Mouse (Mus musculus): Measurements from ENCODE around the gene Kcnh2. TPM values are rescaled to one million over a fixed set of nuclear protein-coding genes. Genes with fewer than 3 reads are reported as not detected.

Kcnh2 gene
- polyA plus RNA-seq, 1 experiment from 2014 or later: 0.12 TPM

- TF ChIP-seq CTCF (IDR thresholded peaks at IDR 0.05): no peak
- POLR2A ChIA-PET: no interaction called here
- no peak for ATAC-seq
- DNase-seq (ENCODE audit: low read depth, low spot score): no peak
- H3K27me3 ChIP-seq: no peaks in the 10 kb centered on the region
- in situ Hi-C loops (cut with MboI; ENCODE audit: low pct_unique_long_range_greater_than_20kb): no loop called here
- CTCF ChIA-PET: interaction anchor here (1.0 kb wide), 1 partner anchor 35 kb away, joined by 3 read pairs; the partner anchor contains the start of genes Cdk5 and Slc4a2
Measured at GRCm38 (mm10) chr5:24389011-24389657, 37.7 kb upstream of the Kcnh2 start.

GRCm38 (mm10) chr5:24388246-24388915 is 37.0 kb upstream of the Kcnh2 start:
- ATAC-seq (no peak), DNase-seq (ENCODE audit: low read depth, low spot score) (no peak)
- ChIA-PET POLR2A (no interaction called here), CTCF (no interaction called here)
- no peaks in the 10 kb centered on the region for H3K27me3 ChIP-seq
- TF ChIP-seq CTCF (IDR thresholded peaks at IDR 0.05): no peak
- in situ Hi-C loops (cut with MboI; ENCODE audit: low pct_unique_long_range_greater_than_20kb): no loop called here

GRCm38 (mm10) chr5:24387264-24388241 is 36.1 kb upstream of the Kcnh2 start:
- H3K27me3 ChIP-seq: no peaks in the 10 kb centered on the region
- DNase-seq (ENCODE audit: low read depth, low spot score) (no peak), ATAC-seq (no peak)
- TF ChIP-seq CTCF (IDR thresholded peaks at IDR 0.05): no peak
- POLR2A ChIA-PET: no interaction called here
- in situ Hi-C loops (cut with MboI; ENCODE audit: low pct_unique_long_range_greater_than_20kb): no loop called here
- CTCF ChIA-PET: interaction anchor here (1.2 kb wide), 1 partner anchor 24 kb away, joined by 3 read pairs; no protein-coding TSS in a partner anchor

GRCm38 (mm10) chr5:24385887-24386550 is 34.6 kb upstream of the Kcnh2 start:
- ATAC-seq (no peak), DNase-seq (ENCODE audit: low read depth, low spot score) (no peak)
- no peaks in the 10 kb centered on the region for H3K27me3 ChIP-seq
- TF ChIP-seq CTCF (IDR thresholded peaks at IDR 0.05): no peak
- ChIA-PET CTCF (interaction anchor here (1.2 to 3.3 kb wide), 2 partner anchors 9 to 22 kb away, joined by 3 to 21 read pairs; partner anchors contain the start of gene Abcb8), POLR2A (no interaction called here)
- in situ Hi-C loops (cut with MboI; ENCODE audit: low pct_unique_long_range_greater_than_20kb): no loop called here

GRCm38 (mm10) chr5:24385374-24385773 is 34.0 kb upstream of the Kcnh2 start:
- H3K27me3 ChIP-seq: no peaks in the 10 kb centered on the region
- in situ Hi-C loops (cut with MboI; ENCODE audit: low pct_unique_long_range_greater_than_20kb): no loop called here
- CTCF ChIA-PET: interaction anchor here (3.3 kb wide), 1 partner anchor 9 kb away, joined by 21 read pairs; the partner anchor contains the start of gene Abcb8
- POLR2A ChIA-PET: no interaction called here
- TF ChIP-seq CTCF (IDR thresholded peaks at IDR 0.05): no peak
- no peak for DNase-seq (ENCODE audit: low read depth, low spot score)
- ATAC-seq: no peak

GRCm38 (mm10) chr5:24384407-24384806 is 33.0 kb upstream of the Kcnh2 start:
- POLR2A ChIA-PET: interaction anchor here (0.9 kb wide), 1 partner anchor 9 kb away, joined by 3 read pairs; the partner anchor contains the start of gene Abcb8
- in situ Hi-C loops (cut with MboI; ENCODE audit: low pct_unique_long_range_greater_than_20kb): no loop called here
- CTCF ChIA-PET: interaction anchor here (0.7 to 3.3 kb wide), 2 partner anchors 10 to 123 kb away, joined by 3 to 21 read pairs; partner anchors contain the start of gene Abcb8
- DNase-seq (ENCODE audit: low read depth, low spot score) (no peak), ATAC-seq (peak; percentile 24)
- H3K27me3 ChIP-seq: no peaks in the 10 kb centered on the region
- TF ChIP-seq CTCF (IDR thresholded peaks at IDR 0.05): no peak

- ATAC-seq: peak; percentile 37
- in situ Hi-C loops (cut with MboI; ENCODE audit: low pct_unique_long_range_greater_than_20kb): no loop called here
- ChIA-PET POLR2A (interaction anchor here (0.9 kb wide), 1 partner anchor 10 kb away, joined by 3 read pairs; the partner anchor contains the start of gene Abcb8), CTCF (interaction anchor here (1.3 to 3.3 kb wide), 2 partner anchors 9 to 11 kb away, joined by 4 to 21 read pairs; partner anchors contain the start of genes Abcb8 and Atg9b)
- H3K27me3 ChIP-seq: no peaks in the 10 kb centered on the region
- no peak for DNase-seq (ENCODE audit: low read depth, low spot score)
- TF ChIP-seq CTCF (IDR thresholded peaks at IDR 0.05): no peak
Measured at GRCm38 (mm10) chr5:24383026-24383859, 31.8 kb upstream of the Kcnh2 start.

- DNase-seq (ENCODE audit: low read depth, low spot score) (no peak), ATAC-seq (no peak)
- CTCF ChIA-PET: no interaction called here
- POLR2A ChIA-PET: no interaction called here
- in situ Hi-C loops (cut with MboI; ENCODE audit: low pct_unique_long_range_greater_than_20kb): no loop called here
- no peaks in the 10 kb centered on the region for H3K27me3 ChIP-seq
- no peak for TF ChIP-seq CTCF (IDR thresholded peaks at IDR 0.05)
Measured at GRCm38 (mm10) chr5:24381988-24382387, 30.6 kb upstream of the Kcnh2 start.

- ChIA-PET CTCF (interaction anchor here (1.4 kb wide), 1 partner anchor 23 kb away, joined by 4 read pairs; no protein-coding TSS in a partner anchor), POLR2A (no interaction called here)
- in situ Hi-C loops (cut with MboI; ENCODE audit: low pct_unique_long_range_greater_than_20kb): no loop called here
- no peak for DNase-seq (ENCODE audit: low read depth, low spot score)
- no peak for ATAC-seq
- no peaks in the 10 kb centered on the region for H3K27me3 ChIP-seq
- no peak for TF ChIP-seq CTCF (IDR thresholded peaks at IDR 0.05)
Measured at GRCm38 (mm10) chr5:24381486-24381885, 30.1 kb upstream of the Kcnh2 start.

Measured in Patski (cell line).